Comparison of ENCODE assay signal across 8 mouse cellular contexts in genomic region chr9:109000726-109001125, GRCm38 (mm10). TPM values are rescaled to one million over a fixed set of nuclear protein-coding genes. Genes with fewer than 3 reads are reported as not detected.
DNase-seq lines count a peak whose midpoint lies in the region; ATAC-seq and TF ChIP-seq lines count a peak whose summit lies in the region.

No protein-coding gene starts in this region.

- H3K27me3 ChIP-seq in liver, postnatal 0 days (ENCODE audit: insufficient read depth, low read length) = no peaks in the 10 kb centered on the region

- no peaks in the 10 kb centered on the region for H3K36me3 ChIP-seq in liver, postnatal 0 days (replicated peaks; ENCODE audit: insufficient read depth, low read length)

- H3K9ac ChIP-seq in liver, postnatal 0 days (replicated peaks) = no peak overlapping the region

- intact Hi-C loops in gastrocnemius, adult 2 months (cut with DNase I) = loop anchor here (5.0 kb wide), 1 partner anchor 37 kb away; the partner anchor contains the start of gene Shisa5

- peaks cover 11% of the 10 kb centered on the region for H3K4me1 ChIP-seq in liver, postnatal 0 days (ENCODE audit: insufficient read depth)
- H3K4me1 ChIP-seq in olfactory bulb, adult 2 months (ENCODE audit: control insufficient read depth, insufficient read depth, low read length) = no peaks in the 10 kb centered on the region

- DNase-seq in CD4-positive, CD25-positive, alpha-beta regulatory T cell, adult 2 months (ENCODE audit: low read depth, low spot score) = peak; percentile 90
- DNase-seq in Muller cell, postnatal 12 days (ENCODE audit: inconsistent ontology term) = peak; percentile 83
- DNase-seq in cerebellum, postnatal 10 days = peak; percentile 76 to 82
- peak; percentile 71 for DNase-seq in gastrocnemius, adult 2 months
- peak; percentile 50 for DNase-seq in kidney, adult 11 months
- DNase-seq in liver, postnatal 0 days = peak; percentile 71
- peak; percentile 55 to 56 for DNase-seq in thymus, postnatal 36 days

- no peak; the same call in 1 of the 2 replicates for TF ChIP-seq CTCF in gastrocnemius, adult 2 months (IDR thresholded peaks at IDR 0.05)
- TF ChIP-seq CTCF in liver, postnatal 0 days (IDR thresholded peaks at IDR 0.05; ENCODE audit: low read depth) = peak; percentile 99
- TF ChIP-seq CTCF in olfactory bulb, adult 2 months (IDR thresholded peaks at IDR 0.05; ENCODE audit: insufficient read depth, low read depth, low read length) = peak; percentile 38; the same call in 1 of the 2 replicates

- peak; percentile 59 for ATAC-seq in liver, postnatal 0 days

- H3K9me3 ChIP-seq in liver, postnatal 0 days (ENCODE audit: low read length) = no peaks in the 10 kb centered on the region

- no peak overlapping the region for H3K4me3 ChIP-seq in gastrocnemius, adult 2 months
- no peak overlapping the region for H3K4me3 ChIP-seq in liver, postnatal 0 days (ENCODE audit: low read depth, low read length)
- no peak overlapping the region for H3K4me3 ChIP-seq in olfactory bulb, adult 2 months (ENCODE audit: insufficient read depth, low read depth, low read length)

- WGBS in liver, postnatal 0 days (ENCODE audit: insufficient replicate concordance) = 5% methylated on average over 3 of the region's 3 CpGs
- 11% methylated on average over 3 of the region's 3 CpGs for WGBS in olfactory bulb, adult 2 months

- H3K4me2 ChIP-seq in liver, postnatal 0 days (ENCODE audit: low read depth, low read length) = no peak overlapping the region

- TF ChIP-seq EP300 in liver, postnatal 0 days (IDR thresholded peaks at IDR 0.05; ENCODE audit: low read depth) = no peak

- no peak overlapping the region for H3K27ac ChIP-seq in gastrocnemius, adult 2 months
- H3K27ac ChIP-seq in liver, postnatal 0 days (ENCODE audit: low read depth) = no peak overlapping the region
- H3K27ac ChIP-seq in olfactory bulb, adult 2 months (ENCODE audit: insufficient read depth, low read depth, low read length) = no peak overlapping the region

- no peak for TF ChIP-seq POLR2A in olfactory bulb, adult 2 months (IDR thresholded peaks at IDR 0.05; ENCODE audit: insufficient read depth, low read depth, low read length)

RNA-seq across cellular contexts. Expression of gene Pfkfb4, which starts 9.1 kb away (rescaled TPM):
- total RNA-seq in gastrocnemius, adult 2 months (2021) = 10 to 100 TPM; 26.4 to 58.3 TPM
- 3.1 and 3.8 TPM in 2 replicates for polyA plus RNA-seq in liver, postnatal 0 days (2015; fragmentation: Nextera tagmentation; extraction: Ambion mirVana)
- polyA plus RNA-seq in olfactory bulb, adult 2 months (2012; ENCODE audit: insufficient read depth, insufficient read length, low replicate concordance, missing spikeins) = not detected in 2 replicates

RNA-seq across cellular contexts. Expression of gene Ucn2, which starts 14.9 kb away (rescaled TPM):
- 1 to 10 TPM in 1 of 2 experiments, under 1 TPM in 1; 0.47 to 1.1 TPM for total RNA-seq in gastrocnemius, adult 2 months (2021)
- not detected in 2 replicates for polyA plus RNA-seq in liver, postnatal 0 days (2015; fragmentation: Nextera tagmentation; extraction: Ambion mirVana)
- polyA plus RNA-seq in olfactory bulb, adult 2 months (2012; ENCODE audit: insufficient read depth, insufficient read length, low replicate concordance, missing spikeins) = not detected in 2 replicates

RNA-seq across cellular contexts. Expression of gene Shisa5, which starts 37.6 kb away (rescaled TPM):
- 10 to 100 TPM; 15.9 to 17.0 TPM for total RNA-seq in gastrocnemius, adult 2 months (2021)
- 34.1 and 35.0 TPM in 2 replicates for polyA plus RNA-seq in liver, postnatal 0 days (2015; fragmentation: Nextera tagmentation; extraction: Ambion mirVana)
- not detected in 2 replicates for polyA plus RNA-seq in olfactory bulb, adult 2 months (2012; ENCODE audit: insufficient read depth, insufficient read length, low replicate concordance, missing spikeins)

RNA-seq across cellular contexts. Expression of gene Col7a1, which starts 47.3 kb away (rescaled TPM):
- 1 to 10 TPM in 1 of 2 experiments, under 1 TPM in 1; 0.95 to 3.0 TPM for total RNA-seq in gastrocnemius, adult 2 months (2021)
- 0.05 and 0.13 TPM in 2 replicates for polyA plus RNA-seq in liver, postnatal 0 days (2015; fragmentation: Nextera tagmentation; extraction: Ambion mirVana)
- polyA plus RNA-seq in olfactory bulb, adult 2 months (2012; ENCODE audit: insufficient read depth, insufficient read length, low replicate concordance, missing spikeins) = not detected in 2 replicates

RNA-seq across cellular contexts. Expression of gene Trex1, which starts 58.8 kb away (rescaled TPM):
- total RNA-seq in gastrocnemius, adult 2 months (2021) = 10 to 100 TPM; 13.2 TPM
- 13.3 and 14.3 TPM in 2 replicates for polyA plus RNA-seq in liver, postnatal 0 days (2015; fragmentation: Nextera tagmentation; extraction: Ambion mirVana)
- not detected in 2 replicates for polyA plus RNA-seq in olfactory bulb, adult 2 months (2012; ENCODE audit: insufficient read depth, insufficient read length, low replicate concordance, missing spikeins)
